Mouse (Mus musculus): ENCODE results near the gene Vmn1r117. TPM values are rescaled to one million over a fixed set of nuclear protein-coding genes. Genes with fewer than 3 reads are reported as not detected.
"Not testable (repeated sequence)": the region's sequence is repeated elsewhere in the genome, so short reads cannot be mapped to it uniquely, and the experiment has no call there.

Vmn1r117 gene
- polyA plus RNA-seq (2015; fragmentation: Nextera tagmentation; extraction: Ambion mirVana) = not detected in 2 replicates

GRCm38 (mm10) chr7:20884021-20884420, at the start of gene Vmn1r117:
TSS of gene Vmn1r117 (minus strand) at chr7:20884121.
- H3K4me1 ChIP-seq (ENCODE audit: control insufficient read depth, insufficient read depth, low read length); H3K4me3 ChIP-seq (ENCODE audit: low read length); H3K27ac ChIP-seq (ENCODE audit: low read length); H3K9ac ChIP-seq (ENCODE audit: low read depth, low read length); H3K9me3 ChIP-seq (ENCODE audit: control insufficient read depth, low read length); H3K27me3 ChIP-seq (replicated peaks; ENCODE audit: control insufficient read depth, insufficient read depth, low read length); ATAC-seq; H3K4me2 ChIP-seq (ENCODE audit: low read depth, low read length); H3K36me3 ChIP-seq (ENCODE audit: control insufficient read depth, insufficient read depth, low read length): not testable (repeated sequence)
- WGBS = no CpG with 5 or more reads among the region's 2 CpGs

DNA sequence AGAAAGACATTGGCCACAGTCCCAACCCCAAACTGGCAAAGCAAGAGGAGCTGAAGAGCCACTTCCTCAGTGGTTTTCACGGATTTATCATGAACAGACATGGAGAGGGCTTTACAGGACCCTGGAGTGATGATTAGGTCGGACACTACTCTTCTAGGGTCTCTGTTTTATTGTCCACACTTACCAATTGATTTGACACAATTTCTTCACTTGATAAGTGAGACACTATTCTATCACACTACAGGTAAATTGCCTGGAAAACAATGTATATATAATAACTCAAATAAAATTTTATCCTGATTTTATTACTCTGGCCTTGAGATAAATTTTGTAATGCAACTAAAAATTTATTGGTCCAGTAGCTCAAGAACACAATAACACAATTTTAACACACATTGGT, 28.3 kb upstream of the Vmn1r117 start, which contains the start of gene Vmn1r118:
Gene Vmn1r118, minus strand, starts transcription at position 101 of the 400 bp plus-strand sequence.
- not testable (repeated sequence) for H3K9me3 ChIP-seq (ENCODE audit: control insufficient read depth, low read length); H3K27ac ChIP-seq (ENCODE audit: low read length); H3K36me3 ChIP-seq (ENCODE audit: control insufficient read depth, insufficient read depth, low read length); H3K4me2 ChIP-seq (ENCODE audit: low read depth, low read length); H3K4me1 ChIP-seq (ENCODE audit: control insufficient read depth, insufficient read depth, low read length); H3K4me3 ChIP-seq (ENCODE audit: low read length); ATAC-seq; H3K9ac ChIP-seq (ENCODE audit: low read depth, low read length); H3K27me3 ChIP-seq (replicated peaks; ENCODE audit: control insufficient read depth, insufficient read depth, low read length)
- WGBS = no CpG with 5 or more reads among the region's 2 CpGs

- not testable (repeated sequence) for H3K4me1 ChIP-seq (ENCODE audit: control insufficient read depth, insufficient read depth, low read length); H3K9ac ChIP-seq (ENCODE audit: low read depth, low read length); ATAC-seq; H3K4me2 ChIP-seq (ENCODE audit: low read depth, low read length); H3K36me3 ChIP-seq (ENCODE audit: control insufficient read depth, insufficient read depth, low read length); H3K9me3 ChIP-seq (ENCODE audit: control insufficient read depth, low read length); H3K27ac ChIP-seq (ENCODE audit: low read length); H3K4me3 ChIP-seq (ENCODE audit: low read length); H3K27me3 ChIP-seq (replicated peaks; ENCODE audit: control insufficient read depth, insufficient read depth, low read length)
- 53% methylated on average over 3 of the region's 3 CpGs for WGBS
Observed at GRCm38 (mm10) chr7:20871956-20872355, 12.0 kb downstream of the Vmn1r117 start, which contains the start of gene Vmn1r116. TSS of gene Vmn1r116 (plus strand) at chr7:20872256.

DNA sequence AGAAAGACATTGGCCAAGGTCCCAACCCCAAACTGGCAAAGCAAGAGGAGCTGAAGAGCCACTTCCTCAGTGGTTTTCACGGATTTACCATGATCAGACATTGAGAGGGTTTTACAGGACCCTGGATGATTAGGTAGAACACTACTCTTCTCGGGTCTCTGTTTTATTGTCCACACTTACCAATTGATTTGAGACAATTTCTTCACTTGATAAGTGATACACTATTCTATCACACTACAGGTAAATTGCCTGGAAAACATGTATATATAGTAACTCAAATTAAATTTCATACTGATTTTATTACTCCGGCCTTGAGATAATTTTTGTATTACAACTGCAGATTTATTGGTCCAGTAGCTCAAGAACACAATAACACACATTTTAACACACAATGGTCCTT, 39.0 kb downstream of the Vmn1r117 start, which contains the start of gene Vmn1r115:
Gene Vmn1r115, minus strand, starts transcription at position 101 of the 400 bp plus-strand sequence.
- 100% methylated on average over 1 of the region's 3 CpGs for WGBS
- ATAC-seq; H3K4me3 ChIP-seq (ENCODE audit: low read length): not testable (repeated sequence)

More for the DNA sequence above, 39.0 kb downstream of the Vmn1r117 start, which contains the start of gene Vmn1r115:
- not testable (repeated sequence) for H3K27ac ChIP-seq (ENCODE audit: low read length); H3K9me3 ChIP-seq (ENCODE audit: control insufficient read depth, low read length); H3K36me3 ChIP-seq (ENCODE audit: control insufficient read depth, insufficient read depth, low read length); H3K9ac ChIP-seq (ENCODE audit: low read depth, low read length); H3K27me3 ChIP-seq (replicated peaks; ENCODE audit: control insufficient read depth, insufficient read depth, low read length); H3K4me2 ChIP-seq (ENCODE audit: low read depth, low read length); H3K4me1 ChIP-seq (ENCODE audit: control insufficient read depth, insufficient read depth, low read length)

Other genes starting within 250 kb of the Vmn1r117 start
- not detected in 2 replicates for gene Vmn1r107, start 215.2 kb downstream of the Vmn1r117 start, polyA plus RNA-seq (2015; fragmentation: Nextera tagmentation; extraction: Ambion mirVana)
- not detected in 2 replicates for gene Vmn1r111, start 180.9 kb downstream of the Vmn1r117 start, polyA plus RNA-seq (2015; fragmentation: Nextera tagmentation; extraction: Ambion mirVana)
- gene Gm10668, start 153.5 kb downstream of the Vmn1r117 start, polyA plus RNA-seq (2015; fragmentation: Nextera tagmentation; extraction: Ambion mirVana) = not detected in 2 replicates
- gene Vmn1r112, start 112.9 kb downstream of the Vmn1r117 start, polyA plus RNA-seq (2015; fragmentation: Nextera tagmentation; extraction: Ambion mirVana) = not detected in 2 replicates
- not detected in 2 replicates for gene Vmn1r113, start 96.8 kb downstream of the Vmn1r117 start, polyA plus RNA-seq (2015; fragmentation: Nextera tagmentation; extraction: Ambion mirVana)
- gene Vmn1r114, start 71.9 kb downstream of the Vmn1r117 start, polyA plus RNA-seq (2015; fragmentation: Nextera tagmentation; extraction: Ambion mirVana) = not detected in 2 replicates
- gene Vmn1r115, start 39.1 kb downstream of the Vmn1r117 start, polyA plus RNA-seq (2015; fragmentation: Nextera tagmentation; extraction: Ambion mirVana) = not detected in 2 replicates
- gene Vmn1r116, start 11.9 kb downstream of the Vmn1r117 start, polyA plus RNA-seq (2015; fragmentation: Nextera tagmentation; extraction: Ambion mirVana) = not detected in 2 replicates
- gene Vmn1r118, start 28.2 kb upstream of the Vmn1r117 start, polyA plus RNA-seq (2015; fragmentation: Nextera tagmentation; extraction: Ambion mirVana) = not detected in 2 replicates
- gene Vmn1r119, start 128.3 kb upstream of the Vmn1r117 start, polyA plus RNA-seq (2015; fragmentation: Nextera tagmentation; extraction: Ambion mirVana) = not detected in 2 replicates
- not detected in 2 replicates for gene Vmn1r120, start 169.7 kb upstream of the Vmn1r117 start, polyA plus RNA-seq (2015; fragmentation: Nextera tagmentation; extraction: Ambion mirVana)
- not detected in 2 replicates for gene Vmn1r121, start 214.4 kb upstream of the Vmn1r117 start, polyA plus RNA-seq (2015; fragmentation: Nextera tagmentation; extraction: Ambion mirVana)